Mouse (Mus musculus) liver, embryonic 16.5 days (tissue): Measurements from ENCODE around the gene Islr2. TPM values are rescaled to one million over a fixed set of nuclear protein-coding genes. Genes with fewer than 3 reads are reported as not detected.

Experiments used
- ATAC-seq: fragments of 200-750 bp; cut with Nextera tagmentation; 2 replicates; pipeline ENCODE4 v1.8.0; 2017; ENCODE audit warnings: low read depth, mild to moderate bottlenecking, moderate number of reproducible peaks, moderate library complexity
- H3K27ac ChIP-seq: fragments of 300-500 bp; sonication (generic); 2 replicates; pipeline ENCODE4 v1.5.1; 2014; ENCODE audit warnings: mild to moderate bottlenecking, low read length
- H3K27me3 ChIP-seq: fragments of 300-500 bp; sonication (generic); 2 replicates; pipeline ENCODE4 v1.6.1; 2014; ENCODE audit warnings: low read depth, low read length, mixed read lengths; ENCODE audit not compliant: control insufficient read depth, insufficient read depth
- H3K36me3 ChIP-seq: fragments of 300-500 bp; sonication (generic); 2 replicates; pipeline ENCODE4 v1.6.1; 2014; ENCODE audit warnings: mild to moderate bottlenecking; ENCODE audit not compliant: control insufficient read depth, insufficient read depth
- H3K4me1 ChIP-seq: fragments of 300-500 bp; sonication (generic); 2 replicates; pipeline ENCODE4 v1.6.1; 2014; ENCODE audit warnings: low read depth, low read length, mixed read lengths; ENCODE audit not compliant: control insufficient read depth
- H3K4me2 ChIP-seq: fragments of 300-500 bp; sonication (generic); 2 replicates; pipeline ENCODE4 v1.6.1; 2014; ENCODE audit warnings: low read depth, low read length, mixed read lengths
- H3K4me3 ChIP-seq: fragments of 300-500 bp; sonication (generic); 2 replicates; pipeline ENCODE4 v1.5.1; 2014; ENCODE audit warnings: low read depth, mild to moderate bottlenecking, low read length
- H3K9ac ChIP-seq: fragments of 300-500 bp; sonication (generic); 2 replicates; pipeline ENCODE4 v1.6.1; 2014; ENCODE audit warnings: low read depth, low read length
- H3K9me3 ChIP-seq: fragments of 300-500 bp; sonication (generic); replicated peaks from 2 replicates; pipeline ENCODE4 v1.6.1; 2016; ENCODE audit warnings: low read length; ENCODE audit not compliant: control insufficient read depth
- WGBS: fragments of 180-500 bp; shearing (Covaris S2); extraction: QIAGEN DNeasy Blood & Tissue Kit; methylation state at CpG from one replicate; pipeline ENCODE4 v1.1.7; 2014; ENCODE audit not compliant: insufficient replicate concordance; 5-methylcytosine and 5-hydroxymethylcytosine counted together
- microRNA-seq: library from miRNA; unstranded; fragments of <30 nt; microRNA quantifications from one replicate; pipeline ENCODE4, GENCODE M21; 2016
- polyA plus RNA-seq: library from polyadenylated mRNA; unstranded; fragments of >200 nt; fragmentation: Nextera tagmentation; extraction: Ambion mirVana; gene quantifications from 2 replicates; pipeline ENCODE4 v1.2.1, GENCODE M21; 2015

The Islr2 gene
- polyA plus RNA-seq, 1 experiment from 2014 or later, result not detected

DNA sequence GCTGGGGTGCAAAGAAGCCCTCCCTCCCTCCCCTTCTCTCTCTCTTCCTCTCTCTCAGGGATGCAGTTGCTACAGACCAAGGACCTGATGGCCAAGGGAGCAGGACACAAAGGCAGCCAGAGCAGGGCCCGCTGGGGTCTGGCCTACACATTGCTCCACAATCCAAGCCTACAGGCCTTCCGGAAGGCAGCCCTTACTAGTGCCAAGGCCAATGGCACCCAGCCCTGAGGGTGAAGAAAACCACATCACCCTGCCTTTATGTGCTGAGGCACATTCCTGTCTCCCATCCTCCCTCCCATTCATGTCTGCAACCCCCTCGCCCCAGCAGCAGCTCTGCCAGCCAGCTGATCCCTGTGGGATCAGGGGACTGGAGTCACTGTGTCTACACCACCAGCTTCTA, 51.0 kb downstream of the Islr2 start:
- no peak overlapping the region for H3K9ac ChIP-seq
- H3K27me3 ChIP-seq, result no peaks in the 10 kb centered on the region
- ATAC-seq, result no peak
- no peak overlapping the region for H3K4me3 ChIP-seq
- 58% methylated on average over 3 of the region's 3 CpGs for WGBS
- no peaks in the 10 kb centered on the region for H3K9me3 ChIP-seq
- no peaks in the 10 kb centered on the region for H3K4me1 ChIP-seq
- H3K4me2 ChIP-seq, result no peak overlapping the region
- H3K27ac ChIP-seq, result no peak overlapping the region
- no peaks in the 10 kb centered on the region for H3K36me3 ChIP-seq

DNA sequence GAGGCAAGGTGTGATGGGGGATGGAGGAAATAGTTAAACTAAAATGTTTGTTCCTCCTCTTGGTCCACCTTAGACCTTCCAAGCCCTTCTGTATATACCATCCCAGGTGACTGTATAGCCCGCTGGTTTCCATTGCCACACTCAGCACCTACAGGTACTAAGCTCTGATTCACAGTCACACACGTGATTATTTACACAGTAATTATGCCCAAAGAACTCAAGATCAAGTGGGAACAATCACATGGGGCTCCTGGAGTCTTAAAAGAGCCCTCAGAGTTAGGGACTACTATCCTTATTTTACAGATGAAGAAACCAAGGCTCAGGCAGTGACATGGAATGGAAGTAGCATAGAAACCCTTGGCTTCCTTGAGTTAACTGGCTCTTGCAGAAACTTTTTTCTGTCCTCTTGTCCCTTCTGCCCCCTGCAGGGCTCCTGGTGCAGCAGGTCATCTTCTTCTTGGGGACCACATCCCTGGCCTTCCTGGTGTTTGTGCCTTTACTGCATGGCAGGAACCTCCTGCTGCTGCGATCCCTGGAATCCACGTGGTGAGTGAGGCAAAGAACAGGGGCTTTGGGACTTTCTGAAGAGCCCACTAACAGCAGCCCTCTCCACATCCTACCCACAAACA, 53.3 kb downstream of the Islr2 start:
- no peaks in the 10 kb centered on the region for H3K36me3 ChIP-seq
- no peak overlapping the region for H3K4me2 ChIP-seq
- no peaks in the 10 kb centered on the region for H3K27me3 ChIP-seq
- ATAC-seq, result no peak
- H3K9ac ChIP-seq, result no peak overlapping the region
- H3K4me3 ChIP-seq, result no peak overlapping the region
- H3K9me3 ChIP-seq, result no peaks in the 10 kb centered on the region
- 52% methylated on average over 4 of the region's 4 CpGs for WGBS
- no peak overlapping the region for H3K27ac ChIP-seq
- no peaks in the 10 kb centered on the region for H3K4me1 ChIP-seq

GRCm38 (mm10) chr9:58148806-58149205, 55.3 kb downstream of the Islr2 start:
- no peak overlapping the region for H3K27ac ChIP-seq
- H3K27me3 ChIP-seq, result no peaks in the 10 kb centered on the region
- no peak overlapping the region for H3K4me2 ChIP-seq
- no peaks in the 10 kb centered on the region for H3K36me3 ChIP-seq
- WGBS, result 7% methylated on average over 2 of the region's 2 CpGs
- H3K4me1 ChIP-seq, result no peaks in the 10 kb centered on the region
- H3K9ac ChIP-seq, result no peak overlapping the region
- H3K9me3 ChIP-seq, result no peaks in the 10 kb centered on the region
- no peak for ATAC-seq
- H3K4me3 ChIP-seq, result no peak overlapping the region

Small RNA genes lying within 50 kb of the gene (microRNA-seq; reads per million reads assigned to microRNA genes)
- gene Mir6385, result not detected

Other genes starting within 250 kb of the Islr2 start
- gene Cyp11a1, start 197.9 kb downstream of the Islr2 start, polyA plus RNA-seq, result 1.5 and 2.9 TPM in 2 replicates
- gene Stra6, start 140.5 kb downstream of the Islr2 start, polyA plus RNA-seq, result not detected in 2 replicates
- not detected in 2 replicates for gene Ccdc33, start 85.5 kb downstream of the Islr2 start, polyA plus RNA-seq
- gene Islr, start within 50 bp of the Islr2 start, polyA plus RNA-seq, result 3.6 and 4.0 TPM in 2 replicates
- gene Pml, start 45.5 kb upstream of the Islr2 start, polyA plus RNA-seq, result 18.3 and 21.2 TPM in 2 replicates
- gene Stoml1, start 48.8 kb upstream of the Islr2 start, polyA plus RNA-seq, result 3.7 TPM in 2 replicates
- gene Loxl1, start 108.9 kb upstream of the Islr2 start, polyA plus RNA-seq, result 1.4 and 2.2 TPM in 2 replicates
- not detected in 2 replicates for gene Tbc1d21, start 166.1 kb upstream of the Islr2 start, polyA plus RNA-seq